Mouse (Mus musculus): ENCODE data around the gene Sptb.

Sptb gene

DNA sequence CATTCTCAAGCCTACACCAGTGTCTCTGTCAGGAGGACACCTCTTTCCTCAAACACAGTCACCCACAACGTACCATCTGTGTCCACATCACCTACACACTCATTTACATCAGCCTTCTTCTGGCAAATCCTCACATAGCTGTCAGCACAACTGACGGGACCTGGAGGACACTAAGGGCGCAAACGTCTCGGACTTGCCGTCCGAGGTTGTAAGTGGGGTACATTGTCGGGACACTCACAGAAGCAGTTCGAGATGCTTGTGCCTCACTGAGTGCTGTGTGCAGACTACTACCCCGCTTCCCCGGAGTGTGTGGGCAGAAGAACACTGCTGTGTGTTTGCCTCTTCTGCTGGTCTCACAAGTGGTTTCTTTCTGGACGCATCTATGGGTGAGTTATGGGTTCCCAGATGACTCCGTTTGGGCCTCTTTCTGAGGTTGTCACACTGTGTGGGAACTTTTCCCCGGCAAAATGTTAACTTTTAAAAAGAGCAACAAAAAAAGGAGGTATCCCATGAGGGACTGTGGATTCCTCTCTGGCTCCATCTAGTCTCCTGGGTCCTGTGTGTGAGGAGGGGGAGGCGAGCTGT is 164.5 kb downstream of the Sptb start:
- no peak for DNase-seq (ENCODE audit: low read depth, low spot score)

DNA sequence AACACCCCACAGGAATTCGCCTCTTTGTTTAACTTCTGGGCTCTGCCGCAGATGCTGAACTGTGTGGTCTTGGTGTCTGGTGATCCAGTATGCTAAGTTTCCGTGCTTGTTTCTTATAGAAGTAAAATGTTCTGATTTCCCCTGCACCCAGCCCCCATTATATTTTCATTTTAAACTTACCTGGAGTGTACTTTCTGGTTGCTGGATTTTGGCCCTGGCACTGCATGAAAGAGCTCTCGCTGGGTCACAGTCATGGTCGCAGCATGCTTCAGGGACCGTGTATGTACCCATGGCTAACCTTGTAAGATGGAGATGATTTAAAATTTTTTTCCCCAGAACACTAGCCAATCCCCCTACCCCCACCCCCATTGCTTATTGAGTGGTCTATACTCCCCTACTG is 168.5 kb downstream of the Sptb start:
- DNase-seq (ENCODE audit: low read depth, low spot score), result no peak

GRCm38 (mm10) chr12:76541475-76541874 is 168.9 kb downstream of the Sptb start:
- no peak for DNase-seq (ENCODE audit: low read depth, low spot score)

DNA sequence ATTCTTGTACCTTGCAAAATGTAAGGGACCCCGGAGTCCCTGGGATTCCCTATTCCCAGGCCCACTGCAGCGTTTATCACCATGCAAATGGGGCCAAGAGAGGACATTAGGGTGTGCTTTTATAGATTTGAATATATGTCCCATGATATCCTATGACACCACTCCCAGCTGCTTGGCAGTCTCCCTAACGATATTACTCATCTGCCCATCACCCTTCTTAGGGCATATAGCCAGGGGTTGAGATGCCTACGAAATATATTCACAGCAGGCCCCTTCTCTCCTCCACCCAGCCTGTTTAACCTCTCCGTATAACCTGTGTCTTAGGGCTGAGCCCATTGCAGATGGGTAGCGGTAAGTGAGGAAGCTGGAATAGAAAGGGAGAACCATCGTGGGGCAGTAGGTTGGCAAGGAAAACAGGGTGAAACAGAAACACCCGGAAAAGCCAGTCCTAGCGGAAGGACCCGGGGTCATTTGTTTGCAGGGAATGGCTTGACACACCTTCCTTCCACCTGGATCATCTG is 169.6 kb downstream of the Sptb start:
- DNase-seq (ENCODE audit: low read depth, low spot score), result no peak

- no peak for DNase-seq (ENCODE audit: low read depth, low spot score)
These were observed 170.2 kb downstream of the Sptb start for GRCm38 (mm10) chr12:76540169-76540568.

- DNase-seq (ENCODE audit: low read depth, low spot score), result peak; percentile 84
These were observed 172.9 kb downstream of the Sptb start for GRCm38 (mm10) chr12:76537434-76537833.

DNA sequence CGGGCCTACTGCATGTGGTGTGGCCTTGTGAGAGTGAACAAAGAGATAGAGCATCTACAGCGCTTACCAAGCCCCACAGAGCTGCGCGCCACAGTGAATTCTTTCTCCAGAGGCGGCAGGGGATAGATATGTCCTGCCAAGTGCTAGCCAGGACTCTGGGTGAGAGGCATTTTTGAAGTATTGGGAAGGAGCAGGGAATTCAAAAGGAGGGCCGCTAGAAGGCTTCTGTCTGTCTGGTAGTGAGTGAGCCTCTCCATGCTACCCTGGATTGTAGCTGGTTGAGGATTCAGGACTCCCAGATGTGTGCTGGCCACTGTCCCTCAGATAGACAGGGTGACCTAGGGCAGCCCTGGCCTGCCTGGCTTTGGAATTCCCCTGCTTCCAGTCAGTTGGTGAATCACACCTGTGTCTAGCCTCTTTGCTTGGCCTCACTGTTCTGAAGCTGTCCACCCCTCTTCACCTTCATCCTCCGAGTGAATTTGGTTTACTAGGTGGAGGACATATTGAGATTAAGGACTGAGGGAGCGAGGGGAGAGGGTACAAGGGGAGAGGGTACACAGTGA is 173.7 kb downstream of the Sptb start:
- DNase-seq (ENCODE audit: low read depth, low spot score), result no peak

DNA sequence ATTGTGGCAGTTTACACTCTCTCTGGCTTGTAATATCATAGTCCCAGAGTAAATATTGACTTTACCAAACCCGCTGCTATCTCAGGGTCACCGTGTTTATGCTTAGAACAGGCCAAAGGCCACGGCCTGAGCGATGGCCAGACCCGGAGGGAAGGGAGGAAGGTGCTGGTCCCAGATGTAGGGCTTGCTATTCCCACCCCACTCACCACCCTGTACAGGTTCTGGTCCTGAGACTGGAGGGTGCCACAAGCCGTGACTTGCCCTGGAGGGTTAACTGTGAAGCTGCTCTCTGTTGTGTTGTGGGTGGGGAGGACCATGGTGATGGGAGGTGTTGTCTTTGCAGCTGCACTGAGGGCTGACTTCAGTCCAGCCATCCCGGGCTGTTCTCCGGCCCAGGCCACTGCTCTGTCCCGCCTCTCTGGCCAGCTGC is 174.9 kb downstream of the Sptb start:
- DNase-seq (ENCODE audit: low read depth, low spot score), result no peak

DNA sequence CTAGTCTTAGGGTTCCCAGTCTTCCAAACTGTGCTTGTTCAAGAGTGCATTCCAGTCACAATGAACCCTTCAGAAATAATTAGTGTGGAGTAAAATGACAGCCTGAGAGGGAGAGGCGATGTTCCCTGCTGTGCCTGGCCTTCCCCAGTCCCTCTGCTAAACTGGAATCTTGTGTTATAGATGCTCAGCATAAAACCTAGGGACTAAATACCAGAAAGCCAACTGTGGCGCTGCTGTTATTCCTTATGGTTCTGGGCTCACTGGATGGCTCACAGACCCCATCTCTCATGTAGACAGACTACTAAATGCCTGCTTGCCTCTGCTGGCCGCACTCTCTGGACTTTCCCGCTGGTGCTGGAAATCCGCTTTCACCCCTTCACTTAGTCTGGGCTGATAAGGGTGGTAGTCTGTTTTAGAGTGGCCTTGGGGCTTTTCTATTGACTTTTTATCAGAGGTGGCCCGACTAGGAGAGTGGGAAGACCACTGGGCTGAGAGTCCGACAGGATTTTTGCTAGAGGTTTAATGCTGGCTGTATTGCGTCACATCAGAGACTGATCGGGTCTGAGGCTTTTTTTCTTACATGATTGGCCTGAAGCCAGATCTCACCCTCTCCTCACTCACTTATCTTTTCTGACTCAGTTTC is 175.6 kb downstream of the Sptb start:
- DNase-seq (ENCODE audit: low read depth, low spot score), result no peak

DNA sequence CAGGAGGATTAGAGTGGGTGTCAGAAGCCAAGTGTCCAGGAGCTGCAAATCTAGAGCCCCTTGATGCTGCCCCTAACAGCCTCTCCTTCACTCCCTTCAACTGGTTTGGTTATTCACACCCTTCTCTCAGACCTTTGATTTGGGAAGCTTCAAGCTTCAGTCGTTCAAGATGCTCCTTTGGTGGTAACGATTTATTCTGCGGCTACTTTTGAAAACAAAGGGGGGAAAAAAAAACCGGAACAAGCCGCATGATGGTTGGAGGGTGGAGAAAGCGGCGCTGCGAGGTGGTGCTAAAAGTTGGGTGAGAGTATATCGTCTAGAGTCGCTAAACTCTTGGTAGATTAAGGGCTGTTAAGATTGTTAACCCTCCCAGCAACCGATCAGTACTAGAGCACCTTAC is 176.1 kb downstream of the Sptb start:
- DNase-seq (ENCODE audit: low read depth, low spot score), result peak; percentile 31

- DNase-seq (ENCODE audit: low read depth, low spot score), result peak; percentile 71
These were observed 176.7 kb downstream of the Sptb start for GRCm38 (mm10) chr12:76533377-76534222.

DNA sequence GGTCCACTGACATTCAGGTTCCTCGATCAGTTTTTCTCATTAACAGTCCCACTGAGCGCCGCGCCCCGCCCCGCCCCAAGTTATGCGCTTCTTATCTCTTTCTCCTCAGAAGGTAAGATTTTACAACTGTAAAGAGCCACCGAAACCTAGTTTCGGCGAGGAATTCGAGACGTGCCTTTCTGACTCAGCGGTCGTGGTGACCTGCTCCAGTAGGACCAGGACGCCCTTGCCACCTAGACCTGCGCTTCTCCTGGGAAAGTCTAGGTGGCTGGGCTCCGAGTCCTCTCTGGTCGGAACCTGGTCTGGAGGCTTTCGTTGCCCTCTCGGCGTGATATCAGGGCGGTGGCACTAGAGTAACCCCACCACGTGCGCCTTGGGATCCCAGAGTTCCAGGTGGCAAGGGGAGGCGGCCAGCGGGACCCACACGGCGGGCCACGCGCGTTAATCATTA is 177.4 kb downstream of the Sptb start:
- peak; percentile 49 for DNase-seq (ENCODE audit: low read depth, low spot score)

DNA sequence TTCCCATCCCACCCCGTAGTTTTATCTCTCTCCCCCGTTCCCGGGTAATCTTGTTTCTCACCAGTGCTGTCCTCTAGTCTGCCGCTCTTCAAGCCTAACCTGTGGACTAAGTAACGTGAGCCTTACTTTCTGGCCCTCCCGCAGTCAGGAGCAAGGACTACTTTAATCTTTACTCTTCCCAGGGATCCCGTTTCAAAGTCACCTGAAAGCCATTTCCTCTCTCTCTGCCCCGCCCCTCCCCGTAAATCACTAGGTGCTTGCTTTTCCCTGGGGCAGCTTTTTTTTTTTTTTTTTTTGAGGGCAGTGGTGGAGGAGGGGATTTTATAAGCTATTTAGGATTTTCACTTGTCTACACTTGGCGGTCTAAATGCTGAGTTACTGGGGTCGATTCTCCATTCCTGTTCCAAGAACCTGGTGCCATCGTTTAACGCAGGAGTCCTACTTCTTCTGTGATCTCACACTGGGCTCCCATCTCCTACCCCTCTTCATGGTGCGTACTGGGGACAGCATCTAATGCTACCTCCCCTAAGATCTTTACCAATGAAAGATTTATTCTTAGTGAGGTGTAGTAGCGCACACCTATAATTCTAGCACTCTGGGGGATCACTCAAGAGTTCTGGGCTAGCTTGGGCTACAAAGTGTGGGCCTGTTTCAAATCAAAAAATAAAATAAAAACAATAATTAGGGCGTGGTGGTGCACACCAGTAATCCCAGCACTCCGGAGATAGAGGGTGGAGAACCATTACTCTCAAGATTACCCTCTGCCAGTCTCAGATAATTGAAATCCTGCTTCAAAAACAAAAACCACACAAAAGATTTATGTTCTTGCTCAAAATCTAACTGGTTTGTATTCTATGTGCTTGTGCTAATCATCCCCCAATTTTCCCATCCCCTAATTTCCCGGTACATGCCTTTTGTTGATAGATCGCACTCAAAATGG is 178.1 kb downstream of the Sptb start:
- no peak for DNase-seq (ENCODE audit: low read depth, low spot score)

GRCm38 (mm10) chr12:76530580-76531139 is 179.7 kb downstream of the Sptb start, which contains the start of gene Plekhg3:
Gene Plekhg3, plus strand, starts transcription at chr12:76530891.
- no peak for DNase-seq (ENCODE audit: low read depth, low spot score)

All from CD4-positive helper T cell, adult 2 months (primary cell).